Mouse (Mus musculus): ENCODE results near the gene Vmp1.

DNA sequence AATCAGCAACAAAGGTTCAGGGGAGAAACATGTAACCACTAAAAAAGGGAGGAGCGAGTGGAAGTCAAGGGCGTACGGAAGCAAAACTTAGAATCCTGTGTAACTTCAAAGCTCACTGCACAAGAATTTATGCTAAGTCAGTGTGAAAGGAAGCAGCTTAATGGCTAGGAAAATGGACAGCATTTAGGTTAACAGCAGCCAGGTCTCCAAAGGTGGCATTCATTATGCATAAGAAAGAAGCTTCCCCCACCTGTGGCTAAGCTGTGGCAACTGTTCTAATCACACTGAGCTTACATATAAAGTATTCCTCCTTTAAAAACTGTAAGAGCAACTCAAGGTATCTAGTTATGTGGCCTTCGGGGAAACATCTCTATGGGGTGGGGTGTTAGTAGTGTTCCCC, 17.5 kb upstream of the Vmp1 start:
- TF ChIP-seq MAFK (IDR thresholded peaks at IDR 0.05; ENCODE audit: insufficient read depth, low read depth, low read length) (no peak), HCFC1 (IDR thresholded peaks at IDR 0.05; ENCODE audit: borderline replicate concordance, insufficient read depth, low read length) (no peak)

Measured in ES-E14 (cell line).